15 mouse cellular contexts compared by ENCODE assay signal in the genomic region with DNA sequence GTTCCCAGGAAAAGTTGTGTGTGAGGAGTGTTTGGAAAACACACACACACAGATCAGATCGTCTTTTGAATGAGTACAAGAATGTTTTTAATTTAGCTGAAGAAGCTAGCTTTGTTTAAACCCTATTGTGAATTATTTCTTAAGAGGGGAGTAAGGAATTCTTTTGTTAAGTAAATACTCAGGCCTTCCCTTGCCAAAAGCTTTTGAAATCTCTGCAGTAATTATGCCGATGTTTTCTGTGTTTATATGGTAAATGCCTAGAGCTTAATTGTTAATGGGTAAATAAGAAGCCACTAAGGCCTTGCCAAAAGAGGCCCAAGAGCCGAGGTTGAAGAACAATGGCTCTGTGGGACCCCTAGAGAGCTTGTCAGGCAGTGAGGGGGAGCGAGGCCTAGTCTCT.
DNase-seq lines count a peak whose midpoint lies in the region; ATAC-seq and TF ChIP-seq lines count a peak whose summit lies in the region.
"Had no signal": no experiment of that assay in that cellular context is flagged by ENCODE, and none has a peak within 500 bp of the region (broad histone marks: within the 10 kb centered on the region; RNA-seq: fewer than 3 reads in every experiment).

No protein-coding gene starts in this region.

- H3K9me3 ChIP-seq in embryonic facial prominence, embryonic 12.5 days = no peaks in the 10 kb centered on the region
- H3K9me3 ChIP-seq in embryonic facial prominence, embryonic 10.5 days = no peaks in the 10 kb centered on the region
- H3K9me3 ChIP-seq in lung, embryonic 15.5 days = no peaks in the 10 kb centered on the region
- no peaks in the 10 kb centered on the region for H3K9me3 ChIP-seq in embryonic facial prominence, embryonic 13.5 days
- H3K9me3 ChIP-seq in midbrain, postnatal 0 days (ENCODE audit: low read length) = no peaks in the 10 kb centered on the region

- H3K27me3 ChIP-seq in embryonic facial prominence, embryonic 12.5 days = no peaks in the 10 kb centered on the region
- no peaks in the 10 kb centered on the region for H3K27me3 ChIP-seq in embryonic facial prominence, embryonic 10.5 days (replicated peaks; ENCODE audit: low read depth, poor library complexity, severe bottlenecking)
- no peaks in the 10 kb centered on the region for H3K27me3 ChIP-seq in lung, embryonic 15.5 days
- H3K27me3 ChIP-seq in embryonic facial prominence, embryonic 13.5 days = no peaks in the 10 kb centered on the region
- H3K27me3 ChIP-seq in midbrain, postnatal 0 days (ENCODE audit: insufficient read depth, low read length) = no peaks in the 10 kb centered on the region

- no peak for DNase-seq in embryonic facial prominence, embryonic 10.5 days (ENCODE audit: low spot score)
- no peak for DNase-seq in lung, postnatal 14 days
- DNase-seq in midbrain, postnatal 0 days (ENCODE audit: low spot score) = peak; percentile 12
- no peak for DNase-seq in layer of hippocampus, adult 8-10 months (ENCODE audit: low spot score in 2 of 2)
- DNase-seq: cerebellum, postnatal 10 days; heart, adult 2 months; heart, postnatal 36 days; kidney, postnatal 14 days; spleen, adult 18-20 months; thymus, adult 18-20 months had no signal

- H3K9ac ChIP-seq in embryonic facial prominence, embryonic 12.5 days = no peak overlapping the region
- H3K9ac ChIP-seq in lung, embryonic 15.5 days = no peak overlapping the region
- no peak overlapping the region for H3K9ac ChIP-seq in embryonic facial prominence, embryonic 13.5 days
- no peak overlapping the region for H3K9ac ChIP-seq in midbrain, postnatal 0 days (replicated peaks; ENCODE audit: low read length, poor library complexity, severe bottlenecking)
- H3K9ac ChIP-seq: liver, embryonic 14.5 days had no signal

- H3K4me1 ChIP-seq in embryonic facial prominence, embryonic 12.5 days = peaks cover 27% of the 10 kb centered on the region
- peaks cover 22% of the 10 kb centered on the region for H3K4me1 ChIP-seq in embryonic facial prominence, embryonic 10.5 days
- H3K4me1 ChIP-seq in lung, embryonic 15.5 days = peaks cover 41% of the 10 kb centered on the region
- H3K4me1 ChIP-seq in embryonic facial prominence, embryonic 13.5 days = peaks cover 44% of the 10 kb centered on the region
- H3K4me1 ChIP-seq in midbrain, postnatal 0 days (ENCODE audit: insufficient read depth, low read length) = peaks cover 6% of the 10 kb centered on the region; the same call in 1 of the 2 replicates

- ATAC-seq in embryonic facial prominence, embryonic 12.5 days (ENCODE audit: insufficient number of reproducible peaks, insufficient read depth, low FRiP score, low TSS enrichment) = no peak
- ATAC-seq in lung, embryonic 15.5 days (ENCODE audit: borderline replicate concordance, extremely low read depth, low FRiP score, low TSS enrichment) = no peak
- ATAC-seq in embryonic facial prominence, embryonic 13.5 days (ENCODE audit: insufficient number of reproducible peaks, insufficient read depth, low FRiP score, low TSS enrichment, low read depth) = no peak
- no peak for ATAC-seq in midbrain, postnatal 0 days (ENCODE audit: low FRiP score)
- ATAC-seq in megakaryocyte progenitor cell, adult 5-6 weeks (replicated peaks; ENCODE audit: poor library complexity) = no peak

- no peak for TF ChIP-seq CTCF in midbrain, postnatal 0 days (IDR thresholded peaks at IDR 0.05)

- no peaks in the 10 kb centered on the region for H3K36me3 ChIP-seq in embryonic facial prominence, embryonic 12.5 days
- no peaks in the 10 kb centered on the region for H3K36me3 ChIP-seq in embryonic facial prominence, embryonic 10.5 days (replicated peaks)
- H3K36me3 ChIP-seq in lung, embryonic 15.5 days = no peaks in the 10 kb centered on the region
- no peaks in the 10 kb centered on the region for H3K36me3 ChIP-seq in embryonic facial prominence, embryonic 13.5 days
- no peaks in the 10 kb centered on the region for H3K36me3 ChIP-seq in midbrain, postnatal 0 days (ENCODE audit: insufficient read depth, low read length)

- 0 out of 2 replicates have a peak overlapping the region, but pooled peaks have one; percentile 36 for H3K27ac ChIP-seq in embryonic facial prominence, embryonic 12.5 days
- no peak overlapping the region; the same call in 1 of the 2 replicates for H3K27ac ChIP-seq in embryonic facial prominence, embryonic 10.5 days (replicated peaks)
- peak overlapping the region; percentile 80 for H3K27ac ChIP-seq in lung, embryonic 15.5 days
- H3K27ac ChIP-seq in embryonic facial prominence, embryonic 13.5 days = peak overlapping the region; percentile 95
- no peak overlapping the region for H3K27ac ChIP-seq in midbrain, postnatal 0 days (ENCODE audit: low read depth, low read length)
- H3K27ac ChIP-seq: heart, adult 2 months; liver, embryonic 14.5 days had no signal

- H3K4me2 ChIP-seq in embryonic facial prominence, embryonic 12.5 days (replicated peaks) = no peak overlapping the region
- H3K4me2 ChIP-seq in lung, embryonic 15.5 days = no peak overlapping the region
- no peak overlapping the region for H3K4me2 ChIP-seq in embryonic facial prominence, embryonic 13.5 days
- H3K4me2 ChIP-seq in midbrain, postnatal 0 days (ENCODE audit: low read depth, low read length, poor library complexity, severe bottlenecking) = no peak overlapping the region

- 24% methylated on average over 4 of the region's 4 CpGs for WGBS in embryonic facial prominence, embryonic 12.5 days
- 23% methylated on average over 4 of the region's 4 CpGs for WGBS in embryonic facial prominence, embryonic 10.5 days
- 22% methylated on average over 4 of the region's 4 CpGs for WGBS in lung, embryonic 15.5 days
- WGBS in embryonic facial prominence, embryonic 13.5 days = 16% methylated on average over 4 of the region's 4 CpGs
- WGBS in midbrain, postnatal 0 days = 19% methylated on average over 4 of the region's 4 CpGs

- no peak overlapping the region for H3K4me3 ChIP-seq in embryonic facial prominence, embryonic 12.5 days
- no peak overlapping the region for H3K4me3 ChIP-seq in embryonic facial prominence, embryonic 10.5 days
- no peak overlapping the region for H3K4me3 ChIP-seq in lung, embryonic 15.5 days
- no peak overlapping the region for H3K4me3 ChIP-seq in embryonic facial prominence, embryonic 13.5 days
- H3K4me3 ChIP-seq in midbrain, postnatal 0 days (ENCODE audit: low read depth, low read length) = no peak overlapping the region
- H3K4me3 ChIP-seq: heart, adult 2 months had no signal

Comparison
In these comparisons a context has a peak if more than half of its experiments do, and no peak if none do; other contexts are left out.
1. H3K27ac ChIP-seq: peak in embryonic facial prominence, embryonic 12.5 days (single experiment), lung, embryonic 15.5 days (single experiment) and embryonic facial prominence, embryonic 13.5 days (single experiment); none in embryonic facial prominence, embryonic 10.5 days (single experiment) and midbrain, postnatal 0 days (single experiment).